Mouse (Mus musculus) C2C12 (cell line): ENCODE data around the gene Yars. TPM values are rescaled to one million over a fixed set of nuclear protein-coding genes. Genes with fewer than 3 reads are reported as not detected.

ENCODE experiments used
- H3K27me3 ChIP-seq: one replicate; pipeline ENCODE4 v1.6.1; 2011; ENCODE audit not compliant: control insufficient read depth, insufficient read depth, insufficient read length
- H3K36me3 ChIP-seq: one replicate; pipeline ENCODE4 v1.6.1; 2011; ENCODE audit not compliant: control insufficient read depth, insufficient read depth
- H3K4me3 ChIP-seq: one replicate; pipeline ENCODE4 v1.5.1; 2011; ENCODE audit warnings: mild to moderate bottlenecking, control low read depth; ENCODE audit not compliant: poor library complexity, insufficient read depth, severe bottlenecking
- H3K79me2 ChIP-seq: one replicate; pipeline ENCODE4 v1.6.1; 2011; ENCODE audit not compliant: control insufficient read depth, insufficient read depth
- H3K79me3 ChIP-seq: one replicate; pipeline ENCODE4 v1.6.1; 2011; ENCODE audit warnings: low read depth, control low read depth
- H3ac ChIP-seq: one replicate; pipeline ENCODE3; 2011; ENCODE audit warnings: low read depth; ENCODE audit not compliant: control insufficient read depth, insufficient read length
- CEBPB ChIP-seq: IDR thresholded peaks from one replicate; pipeline ENCODE4 v1.6.1; 2011; ENCODE audit warnings: low read depth, mild to moderate bottlenecking, control low read depth, moderate library complexity
- CTCF ChIP-seq: IDR thresholded peaks from one replicate; pipeline ENCODE4 v1.5.1; 2011; ENCODE audit not compliant: control insufficient read depth, insufficient read depth, insufficient read length
- FOSL1 ChIP-seq: IDR thresholded peaks from one replicate; pipeline ENCODE4 v1.8.0; 2011; ENCODE audit warnings: mild to moderate bottlenecking, low read length; ENCODE audit not compliant: poor library complexity, insufficient read depth, severe bottlenecking
- MAX ChIP-seq: IDR thresholded peaks from one replicate; pipeline ENCODE4 v1.6.1; 2011; ENCODE audit warnings: mild to moderate bottlenecking, control low read depth
- MYOD1 ChIP-seq: IDR thresholded peaks from one replicate; pipeline ENCODE4 v1.6.1; 2011; ENCODE audit warnings: low read depth; ENCODE audit not compliant: control insufficient read depth, insufficient read length
- MYOG ChIP-seq: IDR thresholded peaks from one replicate; pipeline ENCODE4 v1.6.1; 2011; ENCODE audit not compliant: control insufficient read depth, insufficient read length; ENCODE audit errors: extremely low read depth
- USF1 ChIP-seq: IDR thresholded peaks from one replicate; pipeline ENCODE4 v1.6.1; 2011; ENCODE audit warnings: low read depth, mild to moderate bottlenecking, control low read depth, moderate library complexity
- polyA plus RNA-seq: library from polyadenylated mRNA; unstranded; fragments of >200 nt; fragmentation: generic; extraction: Trizol; gene quantifications from one replicate; pipeline ENCODE4 v1.2.1, GENCODE M21; 2012; ENCODE audit warnings: missing spikeins

The Yars gene
- polyA plus RNA-seq, 1 experiment, result 105 TPM

DNA sequence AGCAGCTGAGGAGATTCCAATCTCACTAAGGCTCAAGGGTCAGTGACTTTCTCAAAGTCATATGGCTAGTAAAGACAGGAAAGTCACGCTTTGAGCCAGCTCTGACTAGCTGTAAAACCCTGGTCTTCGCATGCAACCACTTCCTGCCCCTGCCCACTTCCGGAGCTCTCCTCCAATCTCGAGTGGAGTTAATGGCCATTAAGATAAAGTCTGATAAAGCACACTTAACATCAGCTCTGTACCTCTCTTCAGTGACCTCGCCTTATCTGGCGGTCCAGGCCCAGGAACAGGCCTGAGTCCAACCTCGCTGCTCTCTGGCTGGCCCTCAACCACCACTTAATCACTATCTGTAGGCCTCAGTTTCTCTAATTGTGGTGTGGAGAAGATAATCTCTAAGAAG, 44.9 kb downstream of the Yars start:
- Histone ChIP-seq H3ac (no peak overlapping the region), H3K4me3 (no peak overlapping the region), H3K79me2 (peaks cover 100% of the 10 kb centered on the region), H3K27me3 (no peaks in the 10 kb centered on the region), H3K36me3 (peaks cover 19% of the 10 kb centered on the region), H3K79me3 (peaks cover 74% of the 10 kb centered on the region)
- TF ChIP-seq CEBPB (no peak), MYOD1 (no peak), USF1 (no peak), FOSL1 (no peak), MYOG (no peak), MAX (no peak), CTCF (no peak)

DNA sequence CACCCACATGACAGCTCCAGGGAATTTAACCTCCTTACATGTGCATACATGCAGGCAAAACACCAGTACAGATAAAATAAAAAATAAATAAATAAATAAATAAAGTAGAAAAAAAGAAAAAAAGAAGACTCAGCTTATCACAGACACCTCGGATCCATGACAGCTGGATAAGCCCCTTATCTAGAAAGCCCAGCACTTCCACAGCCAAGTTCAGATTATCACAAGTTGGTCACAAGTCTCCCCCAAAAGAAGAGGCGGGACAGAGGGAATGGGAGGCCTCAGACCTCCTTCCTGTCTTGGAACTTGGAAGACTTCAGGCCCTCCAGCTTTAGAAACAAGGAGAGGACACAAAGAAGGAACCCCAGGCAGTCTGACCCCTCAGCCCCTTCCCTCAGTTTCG, 45.6 kb downstream of the Yars start:
- H3K27me3 ChIP-seq, result no peaks in the 10 kb centered on the region
- H3K79me3 ChIP-seq, result peaks cover 74% of the 10 kb centered on the region
- no peak overlapping the region for H3K4me3 ChIP-seq
- H3ac ChIP-seq, result no peak overlapping the region
- peaks cover 100% of the 10 kb centered on the region for H3K79me2 ChIP-seq
- H3K36me3 ChIP-seq, result peaks cover 19% of the 10 kb centered on the region
- no peak for TF ChIP-seq MYOG
- TF ChIP-seq USF1, result no peak
- no peak for TF ChIP-seq MAX
- no peak for TF ChIP-seq CEBPB
- no peak for TF ChIP-seq FOSL1
- no peak for TF ChIP-seq MYOD1
- TF ChIP-seq CTCF, result no peak

DNA sequence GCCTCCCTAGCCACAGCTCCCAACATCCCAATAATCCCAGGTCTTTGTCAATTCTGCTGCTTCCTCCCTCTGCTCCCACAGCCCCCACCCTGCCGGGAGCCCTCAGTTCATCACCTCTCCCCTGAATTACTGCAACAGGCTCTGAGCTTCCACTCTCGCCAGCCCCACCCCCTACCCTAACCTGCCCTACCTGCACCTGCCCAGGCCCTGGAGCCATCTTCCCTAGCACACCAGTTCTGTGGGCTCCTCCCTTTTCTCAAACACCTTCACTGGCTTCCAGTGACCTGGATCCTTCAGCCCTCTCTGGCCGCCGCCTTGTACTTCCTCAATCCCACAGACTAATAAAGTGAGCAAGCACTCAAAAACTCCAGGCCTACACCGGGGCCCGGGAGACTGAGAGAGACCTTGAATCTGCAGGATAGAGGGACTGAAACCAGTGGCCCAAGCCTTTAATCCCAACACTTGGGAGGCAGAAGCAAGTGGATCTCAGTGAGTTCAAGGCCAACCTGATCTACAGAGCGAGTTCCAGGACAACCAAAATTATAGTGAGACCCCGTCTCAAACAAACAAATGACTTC, 46.8 kb downstream of the Yars start:
- Histone ChIP-seq H3ac (no peak overlapping the region), H3K27me3 (no peaks in the 10 kb centered on the region), H3K4me3 (no peak overlapping the region), H3K79me3 (peaks cover 74% of the 10 kb centered on the region), H3K79me2 (peaks cover 100% of the 10 kb centered on the region), H3K36me3 (peaks cover 10% of the 10 kb centered on the region)
- TF ChIP-seq MAX (no peak), CEBPB (no peak), FOSL1 (no peak), MYOD1 (no peak), USF1 (no peak), CTCF (no peak), MYOG (no peak)

DNA sequence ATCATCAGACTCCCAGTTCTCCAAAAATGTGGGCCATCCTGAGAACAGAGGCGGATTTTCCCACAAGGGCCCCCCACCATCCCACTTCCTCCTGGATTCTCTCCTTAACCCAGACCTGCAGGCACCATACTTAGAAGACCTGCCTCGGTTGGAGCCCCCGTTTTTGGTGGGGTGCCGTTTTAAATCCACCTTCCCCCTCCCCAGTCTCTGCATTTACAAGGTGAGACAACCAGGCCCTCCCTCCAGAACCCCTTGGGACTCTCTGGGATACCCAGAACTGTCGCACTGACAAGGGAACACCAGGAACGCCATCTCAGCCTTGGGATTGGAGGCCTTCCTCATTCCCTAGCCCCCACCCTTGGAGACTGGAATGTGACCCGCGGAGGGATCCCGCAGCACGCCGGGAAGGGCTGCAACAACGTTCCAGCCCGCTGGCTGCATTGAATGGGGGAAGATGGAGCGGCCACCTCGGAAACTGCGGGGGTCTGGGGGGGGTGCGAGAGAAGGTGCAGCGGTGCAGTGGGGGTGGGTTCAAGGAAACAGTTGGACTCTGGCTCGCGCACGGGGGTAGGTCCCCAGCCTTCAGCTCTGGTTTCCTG, 48.4 kb downstream of the Yars start:
- peaks cover 100% of the 10 kb centered on the region for H3K79me2 ChIP-seq
- H3K4me3 ChIP-seq, result no peak overlapping the region
- TF ChIP-seq USF1 (no peak), FOSL1 (no peak), MYOG (no peak)
- no peak overlapping the region for H3ac ChIP-seq
- peaks cover 78% of the 10 kb centered on the region for H3K79me3 ChIP-seq
- H3K27me3 ChIP-seq, result no peaks in the 10 kb centered on the region
- H3K36me3 ChIP-seq, result peaks cover 4% of the 10 kb centered on the region

DNA sequence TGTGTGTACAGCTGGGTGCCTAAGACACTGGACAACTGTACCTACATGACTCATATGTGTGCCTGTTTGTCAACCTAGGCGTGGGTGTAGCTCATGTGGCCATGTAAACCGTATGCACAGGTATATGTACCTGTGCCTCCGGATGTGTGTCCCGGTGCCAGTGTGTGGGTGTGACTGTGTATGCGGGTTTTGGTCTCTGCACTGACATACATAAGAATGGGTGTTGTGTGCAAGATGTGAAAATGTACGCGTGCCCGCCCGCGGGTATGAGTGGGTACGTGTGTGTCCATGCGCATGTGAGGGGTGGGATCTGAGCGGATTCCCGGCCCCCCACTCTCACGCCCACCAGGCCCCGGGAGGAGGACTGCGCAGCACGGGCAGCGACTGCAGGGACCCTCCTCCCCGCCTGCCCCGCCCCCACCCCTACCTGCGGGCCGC, 49.0 kb downstream of the Yars start:
- Histone ChIP-seq H3ac (peak overlapping the region; percentile 8), H3K36me3 (peaks cover 4% of the 10 kb centered on the region), H3K4me3 (no peak overlapping the region), H3K79me3 (peaks cover 79% of the 10 kb centered on the region), H3K79me2 (peaks cover 100% of the 10 kb centered on the region), H3K27me3 (no peaks in the 10 kb centered on the region)
- TF ChIP-seq CEBPB (no peak), CTCF (no peak), MAX (no peak), FOSL1 (no peak), MYOD1 (no peak), MYOG (no peak), USF1 (no peak)

DNA sequence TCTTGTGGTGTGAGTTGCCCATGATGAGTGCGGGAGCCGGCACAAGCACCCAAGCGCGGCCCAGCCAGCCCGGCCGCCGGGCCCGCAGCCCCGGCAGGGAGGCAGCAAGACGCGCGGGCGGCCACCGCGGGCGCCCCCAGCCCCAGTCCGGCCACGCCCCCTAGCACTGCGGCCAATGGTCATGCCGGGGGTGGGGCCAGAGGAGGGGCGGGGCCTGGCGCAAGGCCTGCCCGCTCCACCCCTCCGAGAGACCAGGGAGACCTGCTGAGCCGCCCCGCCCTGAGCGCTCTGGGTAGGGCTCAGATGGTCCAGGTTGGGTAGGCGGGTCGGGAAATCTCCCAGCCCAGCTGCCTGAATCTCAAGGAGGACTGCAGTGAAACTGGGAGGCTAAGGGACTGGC, 49.5 kb downstream of the Yars start:
- Histone ChIP-seq H3ac (no peak overlapping the region), H3K79me3 (peaks cover 82% of the 10 kb centered on the region), H3K27me3 (no peaks in the 10 kb centered on the region), H3K4me3 (no peak overlapping the region), H3K79me2 (peaks cover 100% of the 10 kb centered on the region), H3K36me3 (peaks cover 4% of the 10 kb centered on the region)
- no peak for TF ChIP-seq FOSL1
- no peak for TF ChIP-seq MAX
- no peak for TF ChIP-seq CEBPB
- no peak for TF ChIP-seq MYOG
- TF ChIP-seq MYOD1, result no peak
